Mouse (Mus musculus) kidney, adult 2 months (tissue): Measurements from ENCODE around the gene Kat7.

Experiments
- CTCF ChIP-seq: fragments of 200-500 bp; conservative IDR thresholded peaks from 2 replicates; pipeline ENCODE4 v1.5.1; 2011; ENCODE audit warnings: low read depth, mild to moderate bottlenecking, control low read depth, low read length, moderate library complexity, mixed read lengths; ENCODE audit not compliant: insufficient read depth, insufficient read length
- POLR2A ChIP-seq: fragments of 200-500 bp; IDR thresholded peaks from one replicate; pipeline ENCODE4 v1.6.1; 2011; ENCODE audit warnings: low read depth, low read length, control low read depth

- TF ChIP-seq CTCF = no peak
- TF ChIP-seq POLR2A = no peak
These were observed 15.8 kb upstream of the Kat7 start for GRCm38 (mm10) chr11:95325832-95326231.
